Mouse (Mus musculus) intestine, embryonic 14.5 days (tissue): ENCODE measurements at regions not wholly inside any gene's neighbourhood (a gene's known extent, or its start where the extent isn't known, plus 50 kb on each side); places are given as distances from the start of the nearest gene placed in this dataset.
A peak's percentile ranks its signal among the peaks of the same experiment; 100 is the strongest.

Experiments used
- ATAC-seq: fragments of 200-750 bp; cut with Nextera tagmentation; replicated peaks from 2 replicates; pipeline ENCODE4 v1.8.0; 2017; ENCODE audit warnings: low read depth, moderate number of reproducible peaks, moderate TSS enrichment, moderate library complexity; ENCODE audit not compliant: low FRiP score, low TSS enrichment
- DNase-seq: peaks from one replicate; pipeline ENCODE4 v3.0.0-alpha.2; 2018; ENCODE audit warnings: low spot score
- H3K27ac ChIP-seq: fragments of 300-500 bp; sonication (generic); 2 replicates; pipeline ENCODE4 v1.5.1; 2014; ENCODE audit warnings: low read depth, mild to moderate bottlenecking, control low read depth
- H3K27me3 ChIP-seq: fragments of 300-500 bp; sonication (generic); replicated peaks from 2 replicates; pipeline ENCODE4 v1.6.1; 2014; ENCODE audit warnings: low read length, control low read depth; ENCODE audit not compliant: control insufficient read depth, insufficient read depth
- H3K36me3 ChIP-seq: fragments of 300-500 bp; sonication (generic); 2 replicates; pipeline ENCODE4 v1.6.1; 2014; ENCODE audit warnings: low read length, control low read depth; ENCODE audit not compliant: control insufficient read depth, insufficient read depth
- H3K4me1 ChIP-seq: fragments of 300-500 bp; sonication (generic); replicated peaks from 2 replicates; pipeline ENCODE4 v1.6.1; 2014; ENCODE audit warnings: low read length, control low read depth, mixed read lengths; ENCODE audit not compliant: control insufficient read depth, insufficient read depth
- H3K4me2 ChIP-seq: fragments of 300-500 bp; sonication (generic); 2 replicates; pipeline ENCODE4 v1.6.1; 2014; ENCODE audit warnings: low read length
- H3K4me3 ChIP-seq: fragments of 300-500 bp; sonication (generic); 2 replicates; pipeline ENCODE4 v1.5.1; 2014; ENCODE audit warnings: low read depth, low read length, control low read depth, mixed read lengths
- H3K9ac ChIP-seq: fragments of 300-500 bp; sonication (generic); 2 replicates; pipeline ENCODE4 v1.6.1; 2014; ENCODE audit warnings: mild to moderate bottlenecking, low read length
- H3K9me3 ChIP-seq: fragments of 300-500 bp; sonication (generic); 2 replicates; pipeline ENCODE4 v1.6.1; 2016; ENCODE audit warnings: low read length, control low read depth; ENCODE audit not compliant: control insufficient read depth
- WGBS: fragments of 180-500 bp; shearing (Covaris S2); extraction: QIAGEN DNeasy Blood & Tissue Kit; methylation state at CpG from one replicate; pipeline ENCODE4 v1.1.7; 2014; 5-methylcytosine and 5-hydroxymethylcytosine counted together

GRCm38 (mm10) chr9:41736881-41737280 lies 387.2 kb downstream of the Sorl1 start:
- 32% methylated on average over 6 of the region's 6 CpGs for WGBS
- no peak overlapping the region for H3K4me3 ChIP-seq

GRCm38 (mm10) chr9:41736234-41736859 lies 387.8 kb downstream of the Sorl1 start:
- WGBS, result under 1% methylated on average over 16 of the region's 16 CpGs
- peak overlapping the region; percentile 77 for H3K4me2 ChIP-seq
- peak overlapping the region; percentile 88 for H3K27ac ChIP-seq
- no peaks in the 10 kb centered on the region for H3K36me3 ChIP-seq
- H3K4me3 ChIP-seq, result peak overlapping the region; percentile 34
- peaks cover 17% of the 10 kb centered on the region for H3K4me1 ChIP-seq
- no peaks in the 10 kb centered on the region for H3K9me3 ChIP-seq
- H3K27me3 ChIP-seq, result no peaks in the 10 kb centered on the region
- DNase-seq, result peak; percentile 62
- ATAC-seq, result 0 out of 2 replicates have a peak, but pooled peaks have one; percentile 41
- H3K9ac ChIP-seq, result peak overlapping the region; percentile 42

More at GRCm38 (mm10) chr9:41736881-41737280, 387.2 kb downstream of the Sorl1 start:
- Histone ChIP-seq H3K36me3 (no peaks in the 10 kb centered on the region), H3K9me3 (no peaks in the 10 kb centered on the region), H3K4me1 (peaks cover 18% of the 10 kb centered on the region), H3K27ac (peak overlapping the region; percentile 88), H3K4me2 (peak overlapping the region; percentile 77), H3K27me3 (no peaks in the 10 kb centered on the region), H3K9ac (no peak overlapping the region)
- ATAC-seq (no peak), DNase-seq (no peak)

- Histone ChIP-seq H3K27me3 (no peaks in the 10 kb centered on the region), H3K4me3 (peak overlapping the region; percentile 34), H3K4me2 (peak overlapping the region; percentile 77), H3K9me3 (no peaks in the 10 kb centered on the region), H3K36me3 (no peaks in the 10 kb centered on the region), H3K27ac (peak overlapping the region; percentile 88), H3K4me1 (peaks cover 14% of the 10 kb centered on the region), H3K9ac (peak overlapping the region; percentile 42)
- 0 out of 2 replicates have a peak, but pooled peaks have one; percentile 50 for ATAC-seq
- WGBS, result under 1% methylated on average over 22 of the region's 22 CpGs
- DNase-seq, result peak; percentile 76
Measured at GRCm38 (mm10) chr9:41735448-41736233, 388.5 kb downstream of the Sorl1 start.

- H3K36me3 ChIP-seq, result no peaks in the 10 kb centered on the region
- H3K4me2 ChIP-seq, result peak overlapping the region; percentile 77
- H3K9me3 ChIP-seq, result no peaks in the 10 kb centered on the region
- peak overlapping the region; percentile 42; the same call in 1 of the 2 replicates for H3K9ac ChIP-seq
- ATAC-seq, result no peak
- H3K4me1 ChIP-seq, result peaks cover 14% of the 10 kb centered on the region
- WGBS, result 24% methylated on average over 8 of the region's 8 CpGs
- DNase-seq, result no peak
- H3K4me3 ChIP-seq, result peak overlapping the region; percentile 34; the same call in 1 of the 2 replicates
- H3K27me3 ChIP-seq, result no peaks in the 10 kb centered on the region
- peak overlapping the region; percentile 88 for H3K27ac ChIP-seq
Measured at GRCm38 (mm10) chr9:41734925-41735447, 389.1 kb downstream of the Sorl1 start.

- Histone ChIP-seq H3K4me1 (no peaks in the 10 kb centered on the region), H3K27me3 (no peaks in the 10 kb centered on the region), H3K9ac (no peak overlapping the region), H3K9me3 (no peaks in the 10 kb centered on the region), H3K36me3 (no peaks in the 10 kb centered on the region), H3K27ac (no peak overlapping the region), H3K4me2 (no peak overlapping the region), H3K4me3 (no peak overlapping the region)
- no peak for DNase-seq
- no peak for ATAC-seq
- 80% methylated on average over 4 of the region's 4 CpGs for WGBS
Measured at GRCm38 (mm10) chr9:41721609-41722008, 402.5 kb downstream of the Sorl1 start.

- Histone ChIP-seq H3K9me3 (no peaks in the 10 kb centered on the region), H3K27me3 (no peaks in the 10 kb centered on the region), H3K4me1 (no peaks in the 10 kb centered on the region), H3K27ac (no peak overlapping the region), H3K36me3 (no peaks in the 10 kb centered on the region), H3K4me2 (no peak overlapping the region), H3K4me3 (no peak overlapping the region), H3K9ac (no peak overlapping the region)
- ATAC-seq (no peak), DNase-seq (no peak)
Measured at GRCm38 (mm10) chr9:41715231-41715630, 408.9 kb downstream of the Sorl1 start.

- Histone ChIP-seq H3K9ac (no peak overlapping the region), H3K9me3 (no peaks in the 10 kb centered on the region), H3K4me2 (no peak overlapping the region), H3K27me3 (no peaks in the 10 kb centered on the region), H3K36me3 (no peaks in the 10 kb centered on the region), H3K27ac (peak overlapping the region; percentile 62), H3K4me1 (peaks cover 13% of the 10 kb centered on the region; the same call in 1 of the 2 replicates), H3K4me3 (no peak overlapping the region)
- ATAC-seq, result no peak
- DNase-seq, result peak; percentile 52
Measured at GRCm38 (mm10) chr9:41705972-41706371, 418.1 kb downstream of the Sorl1 start.

- ATAC-seq, result no peak
Measured at GRCm38 (mm10) chr9:41705461-41705903, 418.6 kb downstream of the Sorl1 start.

More at GRCm38 (mm10) chr9:41705461-41705903, 418.6 kb downstream of the Sorl1 start:
- H3K9me3 ChIP-seq, result no peaks in the 10 kb centered on the region
- peaks cover 13% of the 10 kb centered on the region; the same call in 1 of the 2 replicates for H3K4me1 ChIP-seq
- no peak overlapping the region for H3K9ac ChIP-seq
- DNase-seq, result peak; percentile 53
- H3K36me3 ChIP-seq, result no peaks in the 10 kb centered on the region
- H3K27me3 ChIP-seq, result no peaks in the 10 kb centered on the region
- H3K4me3 ChIP-seq, result no peak overlapping the region
- peak overlapping the region; percentile 28 for H3K4me2 ChIP-seq
- H3K27ac ChIP-seq, result peak overlapping the region; percentile 62
- WGBS, result 38% methylated on average over 8 of the region's 8 CpGs
